Comparison of ENCODE assay signal across 8 mouse cellular contexts in genomic region chr2:152789591-152789999, GRCm38 (mm10). TPM values are rescaled to one million over a fixed set of nuclear protein-coding genes. Genes with fewer than 3 reads are reported as not detected.
A peak's percentile ranks its signal among the peaks of the same experiment; 100 is the strongest.
DNase-seq lines count a peak whose midpoint lies in the region; ATAC-seq and TF ChIP-seq lines count a peak whose summit lies in the region.

No protein-coding gene starts in this region.

- peak overlapping the region; percentile 85 for H3K27ac ChIP-seq in kidney, embryonic 15.5 days
- H3K27ac ChIP-seq in embryonic fibroblast, embryonic 13.5 days (ENCODE audit: insufficient read depth, low read length), result peak overlapping the region; percentile 9; the same call in 1 of the 2 replicates

- peak overlapping the region; percentile 29; the same call in 1 of the 2 replicates for H3K4me2 ChIP-seq in kidney, embryonic 15.5 days

- WGBS in kidney, embryonic 15.5 days, result 25% methylated on average over 4 of the region's 4 CpGs

- intact Hi-C loops in left cerebral cortex, postnatal 4 days (cut with DNase I), result no loop called here

- no peak overlapping the region for H3K9ac ChIP-seq in kidney, embryonic 15.5 days

- ATAC-seq in kidney, embryonic 15.5 days (replicated peaks; ENCODE audit: low FRiP score), result peak; percentile 68
- ATAC-seq in inflammation-experienced regulatory T-cells, adult 6 months, result peak; percentile 81

- H3K9me3 ChIP-seq in kidney, embryonic 15.5 days (replicated peaks), result no peaks in the 10 kb centered on the region

- H3K36me3 ChIP-seq in kidney, embryonic 15.5 days, result 0 out of 2 replicates have a peak, but pooled peaks cover 4% of the 10 kb centered on the region
- H3K36me3 ChIP-seq in splenic B cell, adult 2 months (ENCODE audit: control insufficient read depth, insufficient read depth, low read length, poor library complexity, severe bottlenecking), result no peaks in the 10 kb centered on the region

- no peaks in the 10 kb centered on the region for H3K27me3 ChIP-seq in kidney, embryonic 15.5 days
- no peaks in the 10 kb centered on the region for H3K27me3 ChIP-seq in splenic B cell, adult 2 months (ENCODE audit: control insufficient read depth, insufficient read depth, low read length, poor library complexity, severe bottlenecking)

- peaks cover 70% of the 10 kb centered on the region for H3K4me1 ChIP-seq in kidney, embryonic 15.5 days
- H3K4me1 ChIP-seq in embryonic fibroblast, embryonic 13.5 days (ENCODE audit: control insufficient read depth, insufficient read depth, low read length), result peaks cover 31% of the 10 kb centered on the region

- H3K4me3 ChIP-seq in kidney, embryonic 15.5 days (replicated peaks), result no peak overlapping the region
- H3K4me3 ChIP-seq in embryonic fibroblast, embryonic 13.5 days (ENCODE audit: insufficient read depth, low read length), result no peak overlapping the region

- TF ChIP-seq POLR2A in embryonic fibroblast, embryonic 13.5 days (IDR thresholded peaks at IDR 0.05; ENCODE audit: low read depth, low read length), result no peak

- DNase-seq in kidney, adult 18-20 months, result no peak
- peak; percentile 77 for DNase-seq in lung, postnatal 25 days (ENCODE audit: low spot score)
- DNase-seq in splenic B cell, adult 2 months (ENCODE audit: low read depth, low spot score), result peak; percentile 44
- DNase-seq in left cerebral cortex, postnatal 4 days, result no peak
- no peak for DNase-seq in gastrocnemius, postnatal 4 days (ENCODE audit: low spot score in 2 of 2)

- TF ChIP-seq CTCF in embryonic fibroblast, embryonic 13.5 days (IDR thresholded peaks at IDR 0.05; ENCODE audit: borderline replicate concordance, insufficient read depth, low read length), result no peak

RNA-seq across cellular contexts. Expression of gene Cox4i2, which starts 35.6 kb away (rescaled TPM):
- 16.4 and 20.9 TPM in 2 replicates for polyA plus RNA-seq in kidney, embryonic 15.5 days (2015; fragmentation: Nextera tagmentation; extraction: Ambion mirVana)
- polyA plus RNA-seq in embryonic fibroblast, embryonic 13.5 days (2011; ENCODE audit: insufficient read length, low read depth, missing spikeins), result 0.94 and 1.5 TPM in 2 replicates
- not detected for polyA plus RNA-seq in inflammation-experienced regulatory T-cells, adult 6 months (2017; shearing (Covaris generic))
- total RNA-seq in left cerebral cortex, postnatal 4 days (2021), result 1 to 10 TPM; 1.7 to 1.9 TPM
- 1 to 10 TPM; 4.9 to 5.6 TPM for total RNA-seq in gastrocnemius, postnatal 4 days (2021)

RNA-seq across cellular contexts. Expression of gene Bcl2l1, which starts 41.9 kb away (rescaled TPM):
- polyA plus RNA-seq in kidney, embryonic 15.5 days (2015; fragmentation: Nextera tagmentation; extraction: Ambion mirVana), result 99.5 and 106 TPM in 2 replicates
- polyA plus RNA-seq in embryonic fibroblast, embryonic 13.5 days (2011; ENCODE audit: insufficient read length, low read depth, missing spikeins), result 51.2 and 71.7 TPM in 2 replicates
- polyA plus RNA-seq in inflammation-experienced regulatory T-cells, adult 6 months (2017; shearing (Covaris generic)), result 10 to 100 TPM; 36.5 to 64.5 (median 41.8) TPM
- total RNA-seq in left cerebral cortex, postnatal 4 days (2021), result 100 to 1,000 TPM; 113 to 116 TPM
- total RNA-seq in gastrocnemius, postnatal 4 days (2021), result 10 to 100 TPM; 24.5 to 29.2 TPM

RNA-seq across cellular contexts. Expression of gene Id1, which starts 53.5 kb away (rescaled TPM):
- 133 and 143 TPM in 2 replicates for polyA plus RNA-seq in kidney, embryonic 15.5 days (2015; fragmentation: Nextera tagmentation; extraction: Ambion mirVana)
- polyA plus RNA-seq in embryonic fibroblast, embryonic 13.5 days (2011; ENCODE audit: insufficient read length, low read depth, missing spikeins), result 49.1 and 67.7 TPM in 2 replicates
- under 1 TPM in 1 of 3 experiments, not detected in 2; 0.91 TPM for polyA plus RNA-seq in inflammation-experienced regulatory T-cells, adult 6 months (2017; shearing (Covaris generic))
- total RNA-seq in left cerebral cortex, postnatal 4 days (2021), result 10 to 100 TPM; 25.6 to 27.6 TPM
- 10 to 100 TPM; 27.7 to 29.4 TPM for total RNA-seq in gastrocnemius, postnatal 4 days (2021)

RNA-seq across cellular contexts. Expression of gene Tpx2, which starts 58.2 kb away (rescaled TPM):
- polyA plus RNA-seq in kidney, embryonic 15.5 days (2015; fragmentation: Nextera tagmentation; extraction: Ambion mirVana), result 88.5 and 98.2 TPM in 2 replicates
- 62.3 and 82.9 TPM in 2 replicates for polyA plus RNA-seq in embryonic fibroblast, embryonic 13.5 days (2011; ENCODE audit: insufficient read length, low read depth, missing spikeins)
- polyA plus RNA-seq in inflammation-experienced regulatory T-cells, adult 6 months (2017; shearing (Covaris generic)), result 10 to 100 TPM in 1 of 3 experiments, 1 to 10 TPM in 2; 5.3 to 56.1 (median 5.7) TPM
- 10 to 100 TPM in 1 of 2 experiments, 1 to 10 TPM in 1; 9.8 to 11.0 TPM for total RNA-seq in left cerebral cortex, postnatal 4 days (2021)
- total RNA-seq in gastrocnemius, postnatal 4 days (2021), result 10 to 100 TPM; 22.2 to 24.0 TPM

Comparison
In these comparisons a context has a peak if more than half of its experiments do, and no peak if none do; other contexts are left out.
1. DNase-seq: peak in lung, postnatal 25 days (single experiment) and splenic B cell, adult 2 months (single experiment); none in kidney, adult 18-20 months (single experiment), left cerebral cortex, postnatal 4 days (single experiment) and gastrocnemius, postnatal 4 days (0 of 2).
2. RNA of gene Id1, which starts 53.5 kb away (polyA plus RNA-seq): 133 to 143 TPM in kidney, embryonic 15.5 days and 49.1 to 67.7 TPM in embryonic fibroblast, embryonic 13.5 days; 0.91 TPM in inflammation-experienced regulatory T-cells, adult 6 months; every median in the first group is over 10 times any median in the second.